Mouse (Mus musculus) embryonic facial prominence, embryonic 15.5 days (tissue): ENCODE data around the gene Ank3. TPM values are rescaled to one million over a fixed set of nuclear protein-coding genes. Genes with fewer than 3 reads are reported as not detected.

ENCODE experiments used
- ATAC-seq: fragments of 200-750 bp; cut with Nextera tagmentation; 2 replicates; pipeline ENCODE4 v1.8.0; 2017; ENCODE audit warnings: low read depth, moderate TSS enrichment; ENCODE audit not compliant: insufficient number of reproducible peaks, low FRiP score, low TSS enrichment
- H3K27ac ChIP-seq: fragments of 300-500 bp; sonication (generic); replicated peaks from 2 replicates; pipeline ENCODE4 v1.5.1; 2015; ENCODE audit warnings: mild to moderate bottlenecking, inconsistent platforms
- H3K27me3 ChIP-seq: fragments of 300-500 bp; sonication (generic); 2 replicates; pipeline ENCODE4 v1.6.1; 2015; ENCODE audit warnings: inconsistent platforms
- H3K36me3 ChIP-seq: fragments of 300-500 bp; sonication (generic); 2 replicates; pipeline ENCODE4 v1.6.1; 2015; ENCODE audit warnings: mild to moderate bottlenecking, inconsistent platforms
- H3K4me1 ChIP-seq: fragments of 300-500 bp; sonication (generic); 2 replicates; pipeline ENCODE4 v1.6.1; 2015; ENCODE audit warnings: inconsistent platforms
- H3K4me2 ChIP-seq: fragments of 300-500 bp; sonication (generic); replicated peaks from 2 replicates; pipeline ENCODE4 v1.6.1; 2015; ENCODE audit warnings: mild to moderate bottlenecking, inconsistent platforms
- H3K4me3 ChIP-seq: fragments of 300-500 bp; sonication (generic); replicated peaks from 2 replicates; pipeline ENCODE4 v1.5.1; 2015; ENCODE audit warnings: mild to moderate bottlenecking, inconsistent platforms
- H3K9ac ChIP-seq: fragments of 300-500 bp; sonication (generic); 2 replicates; pipeline ENCODE4 v1.6.1; 2015; ENCODE audit warnings: inconsistent platforms
- H3K9me3 ChIP-seq: fragments of 300-500 bp; sonication (generic); replicated peaks from 2 replicates; pipeline ENCODE4 v1.6.1; 2016; ENCODE audit warnings: inconsistent platforms
- WGBS: fragments of 180-500 bp; shearing (Covaris S2); methylation state at CpG from one replicate; pipeline ENCODE4 v1.1.7; 2015; 5-methylcytosine and 5-hydroxymethylcytosine counted together
- polyA plus RNA-seq: library from polyadenylated mRNA; unstranded; fragments of >200 nt; fragmentation: Nextera tagmentation; extraction: Ambion mirVana; gene quantifications from 2 replicates; pipeline ENCODE4 v1.2.1, GENCODE M21; 2015

Ank3 gene
- polyA plus RNA-seq, 1 experiment from 2014 or later = 24.3 TPM

DNA sequence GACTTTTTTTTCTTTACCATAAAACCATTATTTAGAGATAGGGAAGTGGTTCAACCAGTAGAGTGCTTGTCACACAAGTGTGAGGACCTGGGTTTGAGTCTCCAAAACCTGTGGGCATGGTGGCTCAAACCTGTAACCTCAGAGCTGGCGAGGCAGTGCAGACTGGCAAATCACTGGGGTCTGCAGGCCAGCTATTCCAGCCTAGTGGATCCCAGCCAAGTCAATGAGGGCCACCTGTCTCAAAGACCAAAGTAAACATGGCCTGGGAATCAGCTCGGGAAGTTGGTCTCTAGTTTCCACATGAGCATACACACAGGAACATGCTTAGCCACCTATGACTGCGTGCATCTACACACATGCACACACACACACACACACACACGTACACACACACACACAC is 552.9 kb downstream of the Ank3 start:
- Histone ChIP-seq H3K9me3 (no peaks in the 10 kb centered on the region), H3K36me3 (no peaks in the 10 kb centered on the region), H3K9ac (no peak overlapping the region), H3K27me3 (no peaks in the 10 kb centered on the region), H3K4me3 (no peak overlapping the region), H3K27ac (no peak overlapping the region), H3K4me1 (no peaks in the 10 kb centered on the region), H3K4me2 (no peak overlapping the region)
- WGBS = 79% methylated on average over 4 of the region's 4 CpGs
- no peak for ATAC-seq

DNA sequence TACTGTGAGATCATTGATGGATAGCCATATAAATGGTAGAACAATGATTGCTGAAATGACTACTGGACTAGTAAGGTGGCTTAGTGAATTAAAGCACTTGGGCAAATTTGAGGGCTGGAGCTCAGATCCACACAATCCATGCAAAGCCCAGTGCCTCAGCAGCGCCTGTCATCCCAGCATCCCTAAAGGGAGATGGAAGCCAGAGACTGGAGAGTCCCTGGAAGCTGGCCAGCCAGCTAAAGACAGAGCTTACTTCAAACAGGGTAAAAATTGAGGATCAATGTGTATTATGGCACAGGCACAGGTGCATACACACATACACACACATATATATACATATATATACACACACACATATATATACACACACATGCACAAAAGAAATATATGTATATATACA is 553.7 kb downstream of the Ank3 start:
- Histone ChIP-seq H3K4me2 (no peak overlapping the region), H3K4me3 (no peak overlapping the region), H3K9me3 (no peaks in the 10 kb centered on the region), H3K27me3 (no peaks in the 10 kb centered on the region), H3K36me3 (no peaks in the 10 kb centered on the region), H3K27ac (no peak overlapping the region), H3K4me1 (no peaks in the 10 kb centered on the region), H3K9ac (no peak overlapping the region)
- ATAC-seq = no peak
- WGBS = 85% methylated on average over 1 of the region's 1 CpGs

DNA sequence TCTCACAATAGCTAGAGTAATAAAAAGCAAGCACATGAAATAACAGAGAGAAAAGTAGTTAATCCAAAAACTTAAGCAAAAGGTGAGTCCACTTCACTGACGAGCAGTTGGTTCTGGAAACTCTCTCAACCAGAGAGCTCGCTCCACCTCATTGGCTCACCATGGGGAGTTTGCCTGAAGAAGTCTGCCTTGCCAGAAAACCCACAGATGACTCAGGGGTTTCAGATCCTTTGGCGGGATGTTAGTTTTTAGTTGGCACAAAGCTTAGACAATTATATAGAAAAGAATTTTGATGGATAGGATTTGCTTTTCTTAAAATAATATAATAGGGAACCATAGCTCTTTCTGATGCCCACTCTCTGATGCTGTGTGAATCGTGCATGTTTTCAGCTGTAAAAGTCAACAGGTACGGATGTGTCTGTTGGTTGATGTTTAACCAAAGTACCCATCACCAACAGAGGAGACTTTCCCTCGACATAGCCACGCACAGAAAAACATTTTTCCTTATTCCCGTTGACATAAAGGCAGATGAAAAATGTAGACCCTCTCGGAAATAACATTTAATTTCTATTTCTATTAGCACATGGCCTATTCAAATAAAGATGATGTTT is 556.2 kb downstream of the Ank3 start:
- Histone ChIP-seq H3K4me3 (no peak overlapping the region), H3K9ac (no peak overlapping the region), H3K4me2 (no peak overlapping the region), H3K36me3 (0 out of 2 replicates have a peak, but pooled peaks cover 5% of the 10 kb centered on the region), H3K27ac (no peak overlapping the region), H3K4me1 (no peaks in the 10 kb centered on the region), H3K9me3 (no peaks in the 10 kb centered on the region), H3K27me3 (no peaks in the 10 kb centered on the region)
- ATAC-seq = no peak
- whole genome bisulfite sequencing = 81% methylated on average over 9 of the region's 9 CpGs

DNA sequence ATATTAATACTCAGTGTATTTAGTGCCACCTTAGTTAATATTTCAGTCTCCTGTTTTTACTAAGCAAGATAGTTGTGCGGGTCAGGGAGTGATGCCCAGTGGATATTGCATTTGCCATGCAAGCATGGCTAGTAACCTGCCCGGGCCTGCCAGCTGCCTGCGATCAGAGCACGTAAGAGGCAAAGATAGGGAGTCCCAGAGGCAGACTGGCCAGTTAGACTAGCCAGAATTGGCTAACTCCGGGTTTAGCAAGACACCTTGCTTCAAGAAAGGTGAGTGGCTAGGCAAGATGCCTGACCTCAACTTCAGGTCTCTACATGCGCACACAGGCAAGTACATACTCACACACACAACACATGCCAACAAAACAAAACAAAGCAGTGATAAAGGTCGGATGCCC is 563.7 kb downstream of the Ank3 start:
- Histone ChIP-seq H3K4me2 (no peak overlapping the region), H3K9me3 (no peaks in the 10 kb centered on the region), H3K27me3 (no peaks in the 10 kb centered on the region), H3K27ac (no peak overlapping the region), H3K9ac (no peak overlapping the region), H3K4me1 (no peaks in the 10 kb centered on the region), H3K4me3 (no peak overlapping the region), H3K36me3 (0 out of 2 replicates have a peak, but pooled peaks cover 5% of the 10 kb centered on the region)
- 76% methylated on average over 7 of the region's 7 CpGs for WGBS
- ATAC-seq = no peak

DNA sequence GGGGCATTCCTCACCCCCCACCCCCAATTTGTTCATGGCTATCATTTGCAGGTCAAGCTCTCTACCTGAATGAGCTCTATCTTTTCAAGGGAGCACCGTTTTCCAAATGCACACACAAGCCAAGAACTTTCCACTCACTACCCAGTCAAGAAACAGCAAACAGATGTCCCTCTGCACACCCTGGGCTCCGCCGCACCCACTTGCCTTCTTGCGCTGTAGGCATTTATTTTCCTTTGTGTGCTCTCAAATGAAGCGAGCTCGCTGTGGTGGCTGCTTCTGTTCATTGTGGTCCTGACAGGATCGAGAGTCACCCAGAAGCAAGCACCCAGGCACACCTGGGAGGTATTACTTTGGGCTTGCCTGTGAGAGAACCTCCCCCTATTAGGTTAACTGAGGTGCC is 564.4 kb downstream of the Ank3 start:
- Histone ChIP-seq H3K27me3 (no peaks in the 10 kb centered on the region), H3K36me3 (0 out of 2 replicates have a peak, but pooled peaks cover 5% of the 10 kb centered on the region), H3K9me3 (no peaks in the 10 kb centered on the region), H3K4me1 (no peaks in the 10 kb centered on the region), H3K4me3 (no peak overlapping the region), H3K4me2 (no peak overlapping the region), H3K27ac (no peak overlapping the region), H3K9ac (no peak overlapping the region)
- ATAC-seq = no peak
- 70% methylated on average over 7 of the region's 7 CpGs for WGBS

DNA sequence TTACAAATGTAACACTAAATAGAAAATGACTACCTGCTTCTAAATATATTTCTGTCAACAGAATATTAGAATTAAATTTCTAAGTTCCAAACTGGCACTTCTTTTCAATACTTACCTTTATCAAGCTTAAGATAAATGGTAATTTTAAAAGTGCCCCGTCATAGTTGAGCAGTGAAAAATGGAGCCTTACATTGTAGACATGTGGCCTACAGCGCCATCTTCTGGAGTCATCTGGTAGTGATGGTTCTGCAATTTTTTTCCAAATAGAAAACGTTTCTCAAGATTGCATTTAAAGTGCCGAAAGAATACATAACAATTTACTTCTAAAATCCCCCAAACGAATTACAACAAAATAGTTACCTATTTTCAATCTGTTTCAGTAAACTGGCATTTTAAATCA is 566.0 kb downstream of the Ank3 start:
- Histone ChIP-seq H3K4me3 (no peak overlapping the region), H3K4me2 (no peak overlapping the region), H3K27ac (no peak overlapping the region), H3K27me3 (no peaks in the 10 kb centered on the region), H3K9me3 (no peaks in the 10 kb centered on the region), H3K4me1 (no peaks in the 10 kb centered on the region), H3K36me3 (no peaks in the 10 kb centered on the region), H3K9ac (no peak overlapping the region)
- WGBS = 5% methylated on average over 5 of the region's 5 CpGs
- no peak for ATAC-seq

DNA sequence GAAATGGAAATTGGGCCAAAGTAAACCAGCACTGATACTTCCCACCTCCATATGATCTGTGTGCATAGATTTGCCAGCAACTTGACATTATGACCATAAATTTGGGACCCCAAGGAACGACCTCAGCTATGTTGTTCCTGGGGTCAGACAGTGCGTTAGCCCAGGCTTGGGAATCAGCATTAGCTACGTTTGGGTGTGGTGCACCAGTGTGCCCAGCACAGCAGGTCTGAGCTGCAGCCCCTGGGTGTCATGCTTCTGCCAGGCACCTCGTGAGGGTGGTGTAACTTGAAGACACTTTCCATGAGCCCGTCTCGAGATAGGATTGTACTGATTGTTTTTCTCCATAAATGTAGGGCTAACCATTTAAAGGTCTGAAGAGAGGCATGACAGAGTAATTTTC is 566.5 kb downstream of the Ank3 start:
- Histone ChIP-seq H3K9ac (no peak overlapping the region), H3K9me3 (no peaks in the 10 kb centered on the region), H3K27me3 (no peaks in the 10 kb centered on the region), H3K4me3 (no peak overlapping the region), H3K36me3 (no peaks in the 10 kb centered on the region), H3K4me2 (no peak overlapping the region), H3K4me1 (no peaks in the 10 kb centered on the region), H3K27ac (no peak overlapping the region)
- ATAC-seq = no peak
- WGBS = 75% methylated on average over 6 of the region's 6 CpGs

DNA sequence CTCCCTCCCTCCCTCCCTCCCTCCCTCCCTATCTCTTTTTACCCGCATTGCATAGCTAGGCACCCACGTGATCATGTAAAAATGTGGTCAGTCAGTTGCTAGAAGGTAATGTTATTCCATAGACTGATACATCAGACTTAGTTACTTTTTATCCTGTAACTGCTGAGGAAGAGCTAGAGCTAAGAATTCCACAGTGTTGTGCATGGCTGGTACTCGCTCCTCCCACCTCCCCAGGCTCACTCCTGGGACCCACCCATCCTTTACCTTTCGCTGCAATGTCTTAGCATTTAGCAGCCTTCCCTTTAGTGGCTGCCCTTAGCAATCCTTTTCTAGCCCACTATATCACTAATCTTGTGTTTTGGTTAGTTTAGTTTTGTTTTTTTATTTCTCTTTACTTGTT is 569.4 kb downstream of the Ank3 start:
- 67% methylated on average over 4 of the region's 4 CpGs for WGBS
- H3K9me3 ChIP-seq = no peaks in the 10 kb centered on the region
- ATAC-seq = no peak
- no peaks in the 10 kb centered on the region for H3K36me3 ChIP-seq
- no peaks in the 10 kb centered on the region for H3K27me3 ChIP-seq
- H3K4me2 ChIP-seq = no peak overlapping the region
- H3K4me3 ChIP-seq = no peak overlapping the region
- H3K27ac ChIP-seq = no peak overlapping the region
- no peak overlapping the region for H3K9ac ChIP-seq
- H3K4me1 ChIP-seq = no peaks in the 10 kb centered on the region

DNA sequence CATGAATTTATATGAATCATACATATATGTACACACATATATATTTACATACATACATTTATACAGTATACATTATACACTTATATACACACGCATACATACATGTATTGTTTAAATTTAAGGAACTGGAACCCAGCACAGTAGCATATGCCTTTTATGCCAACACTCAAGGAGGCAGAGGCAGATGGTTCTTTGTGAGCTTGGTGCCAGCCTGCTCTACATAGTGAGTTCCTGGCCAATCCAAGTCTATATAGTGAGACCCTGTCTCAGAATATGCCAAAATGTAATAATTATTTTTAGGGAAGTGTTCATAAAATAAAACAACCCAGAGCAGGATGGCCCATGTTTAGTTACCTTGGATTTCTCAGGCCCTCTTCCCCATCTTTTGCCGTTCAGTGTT is 581.1 kb downstream of the Ank3 start:
- no peak for ATAC-seq
- WGBS = 90% methylated on average over 2 of the region's 2 CpGs
- H3K4me2 ChIP-seq = no peak overlapping the region
- H3K36me3 ChIP-seq = peaks cover 6% of the 10 kb centered on the region
- H3K4me3 ChIP-seq = no peak overlapping the region
- H3K9ac ChIP-seq = no peak overlapping the region
- H3K27ac ChIP-seq = no peak overlapping the region
- H3K9me3 ChIP-seq = no peaks in the 10 kb centered on the region
- H3K27me3 ChIP-seq = no peaks in the 10 kb centered on the region
- H3K4me1 ChIP-seq = no peaks in the 10 kb centered on the region

DNA sequence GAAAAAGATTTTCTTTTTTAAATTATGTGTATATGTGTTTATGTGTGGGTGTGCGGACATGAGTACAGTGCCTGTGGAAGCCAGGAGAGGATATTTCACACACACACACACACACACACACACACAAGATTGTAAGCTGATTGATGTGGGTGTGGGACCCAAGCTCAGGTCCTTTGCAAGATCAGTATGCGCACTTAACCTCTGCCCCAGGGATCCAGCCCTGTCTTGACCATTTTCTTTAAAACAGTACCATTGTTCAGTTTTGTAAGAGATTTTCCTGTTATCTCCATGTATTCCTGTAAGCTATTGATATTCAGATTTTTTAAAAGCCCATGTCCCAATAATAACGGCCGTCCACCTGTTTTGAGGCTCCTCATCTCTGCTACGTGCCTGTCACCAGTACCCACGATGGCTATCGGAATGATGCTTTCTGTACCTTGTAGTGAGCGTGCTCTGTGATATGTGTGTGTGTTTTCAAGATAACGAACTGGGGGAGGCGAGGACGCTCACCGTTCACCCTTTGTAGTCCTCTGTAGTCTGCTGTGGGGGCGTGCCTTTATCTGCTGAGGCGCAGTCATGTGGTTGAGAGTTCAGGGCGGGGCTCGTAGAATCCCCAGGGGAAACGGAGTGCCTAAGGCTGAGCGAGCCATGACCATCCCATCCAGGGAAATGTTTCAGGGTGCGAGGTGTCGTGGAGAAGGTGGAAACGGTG is 583.0 kb downstream of the Ank3 start:
- H3K9me3 ChIP-seq = no peaks in the 10 kb centered on the region
- no peaks in the 10 kb centered on the region for H3K4me1 ChIP-seq
- no peaks in the 10 kb centered on the region for H3K27me3 ChIP-seq
- H3K36me3 ChIP-seq = no peaks in the 10 kb centered on the region
- no peak for ATAC-seq
- no peak overlapping the region for H3K9ac ChIP-seq
- H3K4me2 ChIP-seq = no peak overlapping the region
- H3K4me3 ChIP-seq = no peak overlapping the region
- no peak overlapping the region for H3K27ac ChIP-seq
- 82% methylated on average over 21 of the region's 21 CpGs for WGBS

DNA sequence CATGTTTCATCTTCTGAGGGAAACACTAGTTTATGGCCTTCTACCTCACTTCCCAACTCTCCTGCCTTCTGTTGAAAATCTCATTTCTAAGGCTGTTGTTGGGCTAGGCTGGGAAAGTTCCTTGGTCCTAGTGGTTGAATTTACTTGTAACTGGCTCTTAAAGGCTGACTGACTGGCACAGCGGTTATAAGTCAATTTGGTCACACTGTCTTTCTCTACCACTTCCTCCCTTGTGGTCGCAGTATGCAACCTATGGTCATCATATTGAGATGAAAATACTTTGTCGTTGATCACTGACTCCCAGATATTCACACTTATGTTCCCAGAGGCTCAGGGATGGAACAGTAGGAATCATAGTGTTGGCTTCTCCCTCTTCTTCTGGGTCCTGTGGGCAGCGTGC is 584.1 kb downstream of the Ank3 start:
- Histone ChIP-seq H3K27ac (no peak overlapping the region), H3K4me3 (no peak overlapping the region), H3K36me3 (peaks cover 8% of the 10 kb centered on the region), H3K27me3 (no peaks in the 10 kb centered on the region), H3K9ac (no peak overlapping the region), H3K9me3 (no peaks in the 10 kb centered on the region), H3K4me2 (no peak overlapping the region), H3K4me1 (no peaks in the 10 kb centered on the region)
- no peak for ATAC-seq
- WGBS = 92% methylated on average over 4 of the region's 4 CpGs

DNA sequence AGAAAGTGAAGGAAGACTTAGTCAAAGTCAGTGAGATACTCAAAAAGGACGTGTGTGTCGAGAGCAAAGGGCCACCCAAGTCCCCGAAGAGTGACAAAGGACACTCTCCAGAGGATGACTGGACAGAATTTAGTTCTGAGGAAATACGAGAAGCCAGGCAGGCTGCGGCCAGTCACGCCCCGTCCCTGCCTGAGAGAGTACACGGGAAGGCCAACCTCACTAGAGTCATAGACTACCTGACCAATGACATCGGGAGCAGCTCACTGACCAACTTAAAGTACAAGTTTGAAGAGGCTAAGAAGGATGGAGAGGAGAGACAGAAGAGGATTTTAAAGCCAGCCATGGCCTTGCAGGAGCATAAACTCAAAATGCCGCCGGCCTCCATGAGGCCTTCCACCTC is 588.9 kb downstream of the Ank3 start:
- Histone ChIP-seq H3K36me3 (peaks cover 54% of the 10 kb centered on the region), H3K9me3 (peaks cover 41% of the 10 kb centered on the region), H3K4me2 (no peak overlapping the region), H3K27me3 (no peaks in the 10 kb centered on the region), H3K4me1 (no peaks in the 10 kb centered on the region), H3K9ac (no peak overlapping the region), H3K27ac (no peak overlapping the region), H3K4me3 (no peak overlapping the region)
- WGBS = 93% methylated on average over 11 of the region's 11 CpGs
- ATAC-seq = no peak
